Mouse (Mus musculus) heart, postnatal 25 days (tissue): ENCODE data around the gene Capzb. TPM values are rescaled to one million over a fixed set of nuclear protein-coding genes. Genes with fewer than 3 reads are reported as not detected.

ENCODE experiments used
- DNase-seq: peaks from one replicate; pipeline ENCODE4 v3.0.0; 2022; ENCODE audit warnings: low spot score
- intact Hi-C: fragments of 180-260 bp; cut with DNase I; formaldehyde crosslinking; loops from one replicate; pipeline ENCODE4 v1.15.1; 2025
- total RNA-seq, 2 experiments: library from RNA; stranded (reverse); gene quantifications; 2 replicates each; pipeline ENCODE4 v1.2.3; 2021

Gene Capzb
- total RNA-seq, 2 experiments from 2014 or later, result 415 to 449 TPM

DNA sequence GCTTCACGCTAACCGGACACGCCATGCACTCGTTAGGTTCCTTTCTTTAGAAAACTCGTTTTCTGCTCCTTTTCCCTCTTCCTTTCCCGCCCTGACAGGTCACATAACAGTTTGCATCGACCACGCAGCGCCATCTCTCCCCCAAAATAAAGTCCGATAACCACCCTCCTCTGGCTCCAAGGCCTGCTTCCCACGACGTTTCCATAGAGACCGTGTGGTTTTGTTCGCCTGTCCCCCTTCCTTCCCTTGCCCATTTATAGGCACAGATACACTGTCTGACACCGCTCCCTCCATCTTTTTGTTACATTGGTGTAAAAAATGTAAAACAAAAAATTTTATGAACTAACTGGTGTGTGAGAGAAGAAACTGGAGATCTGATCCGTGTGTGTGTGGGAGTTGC is 98.4 kb downstream of the Capzb start:
- intact Hi-C loops, result no loop called here
- no peak for DNase-seq

DNA sequence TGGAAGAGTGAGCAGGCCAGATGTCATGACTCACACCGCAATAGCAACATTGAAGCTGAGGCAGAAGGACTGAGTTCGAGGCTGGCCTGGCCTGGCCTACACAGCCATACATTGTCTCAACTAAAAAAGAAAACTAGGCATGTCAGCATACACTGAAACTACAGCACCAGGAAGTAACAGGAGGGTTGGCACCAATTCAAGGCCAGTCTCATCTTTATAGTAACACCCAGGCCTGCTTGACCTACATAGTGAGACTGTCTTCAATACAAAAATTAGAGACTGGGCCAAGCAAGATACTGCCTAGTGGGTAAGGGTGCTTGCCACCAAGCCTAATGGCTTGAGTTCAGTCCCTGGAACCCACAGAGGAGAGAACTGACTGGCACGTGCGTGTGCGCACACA is 99.3 kb downstream of the Capzb start:
- intact Hi-C loops, result no loop called here
- no peak for DNase-seq

DNA sequence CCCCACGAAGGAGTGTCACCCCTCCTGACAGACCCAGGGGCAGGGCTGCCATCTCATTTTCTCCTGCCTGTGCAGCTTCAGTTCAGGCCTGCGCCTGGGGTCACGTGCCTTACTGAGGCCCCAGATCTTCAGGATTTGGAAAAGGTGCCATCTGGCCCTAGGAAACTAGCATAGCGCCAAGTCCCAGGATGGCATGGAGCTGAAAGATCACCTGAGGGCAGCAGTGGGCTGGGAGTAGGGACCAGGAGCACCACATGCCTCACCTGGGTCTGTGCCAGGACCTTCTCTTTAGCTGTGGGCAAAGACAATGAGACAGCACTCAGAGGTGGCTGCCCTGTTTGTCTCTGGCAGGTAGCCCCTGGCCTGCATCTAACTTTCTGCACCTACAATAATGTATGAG is 104.9 kb downstream of the Capzb start:
- no peak for DNase-seq
- intact Hi-C loops, result no loop called here

- no peak for DNase-seq
- intact Hi-C loops, result no loop called here
Measured at GRCm38 (mm10) chr4:139298671-139299366, 106.1 kb downstream of the Capzb start.

DNA sequence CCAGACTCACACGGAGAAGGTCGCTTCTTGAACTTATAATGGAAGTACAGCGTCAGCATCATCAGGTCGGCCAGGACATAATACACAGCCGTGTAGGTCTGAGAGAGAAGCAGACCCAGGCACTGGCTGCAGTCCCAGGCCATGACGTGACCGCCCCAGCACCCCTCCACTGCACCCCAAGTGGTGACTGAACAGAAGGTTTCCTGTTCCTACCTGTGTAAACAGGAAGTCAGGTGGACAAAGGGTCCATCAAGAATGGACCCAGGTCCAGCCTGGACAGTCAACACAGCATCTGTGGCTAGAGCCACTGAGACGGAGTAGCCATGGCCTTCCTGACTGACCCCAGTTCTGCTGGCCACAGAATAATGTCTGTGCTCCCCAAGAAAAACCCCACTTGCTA is 109.1 kb downstream of the Capzb start:
- DNase-seq, result no peak
- intact Hi-C loops, result no loop called here

DNA sequence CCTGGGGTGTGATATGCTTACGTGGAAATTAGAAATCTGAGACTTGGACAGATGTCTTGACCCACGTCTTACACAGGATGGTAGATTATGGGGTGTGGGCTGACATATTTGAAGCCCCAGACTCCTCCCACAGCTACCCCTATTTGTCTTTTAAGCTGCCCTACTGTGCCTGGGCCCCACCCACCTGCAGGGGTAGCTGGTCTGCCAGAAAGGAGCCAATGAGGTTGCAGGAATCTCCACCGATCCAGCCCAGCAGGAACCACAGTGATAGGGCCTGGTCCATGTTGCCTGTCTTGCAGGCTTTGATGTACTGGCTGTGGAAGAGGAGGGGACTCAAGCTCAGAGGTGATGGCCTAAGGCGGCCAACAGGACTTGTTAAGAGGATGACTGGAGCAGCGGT is 109.5 kb downstream of the Capzb start:
- intact Hi-C loops, result no loop called here
- DNase-seq, result no peak

DNA sequence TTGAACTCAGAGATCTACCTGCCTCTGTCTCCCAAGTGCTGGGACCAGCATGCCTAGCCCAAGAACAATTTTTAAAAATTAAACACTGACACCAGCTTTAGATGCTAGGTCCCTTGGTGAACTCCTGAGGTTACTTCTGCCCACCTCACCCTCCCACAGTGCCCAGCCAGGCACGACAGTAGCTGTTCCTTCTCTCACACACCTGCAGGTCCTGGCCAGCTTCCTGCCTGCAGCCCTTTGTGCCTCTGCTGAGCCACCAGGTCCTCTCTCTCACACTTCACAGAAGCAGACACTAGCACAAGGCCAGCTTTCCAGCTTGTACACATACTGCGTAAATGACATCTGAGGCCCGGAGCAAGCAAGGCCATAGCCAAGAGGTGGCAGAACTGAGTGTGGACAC is 112.8 kb downstream of the Capzb start:
- intact Hi-C loops, result no loop called here
- no peak for DNase-seq

- no peak for DNase-seq
- intact Hi-C loops, result no loop called here
Measured at GRCm38 (mm10) chr4:139307916-139308315, 115.2 kb downstream of the Capzb start.

GRCm38 (mm10) chr4:139309651-139310050 is 117.0 kb downstream of the Capzb start:
- DNase-seq, result no peak
- intact Hi-C loops, result loop anchor here (5.0 kb wide), 1 partner anchor 43 kb away; the partner anchor contains the start of genes Emc1, Mrto4 and Ubr4

GRCm38 (mm10) chr4:139310171-139310898 is 117.6 kb downstream of the Capzb start, which contains the start of the genes Pqlc2 and Akr7a5:
TSS of gene Pqlc2 (minus strand) at chr4:139310708.
TSS of gene Akr7a5 (plus strand) at chr4:139310744.
- intact Hi-C loops, result loop anchor here (5.0 kb wide), 1 partner anchor 42 kb away; the partner anchor contains the start of genes Emc1, Mrto4 and Ubr4
- peak; percentile 94 for DNase-seq

- no peak for DNase-seq
- intact Hi-C loops, result loop anchor here (5.0 kb wide), 1 partner anchor 41 kb away; the partner anchor contains the start of genes Emc1, Mrto4 and Ubr4
Measured at GRCm38 (mm10) chr4:139310899-139311701, 118.4 kb downstream of the Capzb start.

DNA sequence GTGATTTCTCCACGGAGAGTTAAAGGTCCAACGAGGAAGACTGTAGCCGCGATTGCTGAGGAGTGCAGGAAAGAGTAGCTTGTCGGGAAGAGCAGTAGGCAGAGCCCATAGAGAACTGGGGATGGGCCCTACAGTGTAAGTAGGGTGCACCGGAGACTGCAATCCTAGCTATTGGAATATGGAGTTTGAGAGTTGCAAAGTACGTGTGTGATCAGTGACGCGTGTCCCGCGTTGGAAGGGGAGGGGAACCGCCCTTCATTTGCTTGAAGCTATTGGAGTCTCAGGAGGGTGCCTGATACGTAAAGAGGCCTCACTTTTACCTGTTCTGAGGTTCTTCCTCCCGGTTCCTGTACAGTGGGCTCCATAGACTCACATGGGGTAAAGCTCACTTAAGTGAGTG is 119.0 kb downstream of the Capzb start:
- intact Hi-C loops, result loop anchor here (5.0 kb wide), 1 partner anchor 41 kb away; the partner anchor contains the start of genes Emc1, Mrto4 and Ubr4
- DNase-seq, result no peak

GRCm38 (mm10) chr4:139312632-139313031 is 119.9 kb downstream of the Capzb start:
- no peak for DNase-seq
- intact Hi-C loops, result loop anchor here (5.0 kb wide), 1 partner anchor 40 kb away; the partner anchor contains the start of genes Emc1, Mrto4 and Ubr4

DNA sequence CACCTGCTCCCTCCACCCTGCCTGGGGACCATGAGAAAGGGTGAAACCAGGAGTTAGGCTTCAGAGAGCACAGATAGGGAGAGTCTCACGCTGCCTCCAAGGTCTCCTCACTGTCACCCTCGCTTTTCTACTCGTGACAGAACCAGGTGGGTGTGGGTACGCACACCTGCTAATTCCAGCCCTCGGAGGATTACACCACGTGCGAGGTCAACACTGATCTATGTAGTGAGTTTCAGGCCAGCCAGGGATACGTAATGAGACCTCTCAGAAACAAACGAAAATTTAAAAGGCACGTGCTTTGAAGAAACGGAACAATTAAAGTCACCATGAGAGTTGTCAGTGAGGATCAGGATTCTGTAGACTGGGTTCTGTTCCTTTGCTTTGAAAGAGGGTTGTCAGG is 125.8 kb downstream of the Capzb start:
- no peak for DNase-seq
- intact Hi-C loops, result no loop called here

DNA sequence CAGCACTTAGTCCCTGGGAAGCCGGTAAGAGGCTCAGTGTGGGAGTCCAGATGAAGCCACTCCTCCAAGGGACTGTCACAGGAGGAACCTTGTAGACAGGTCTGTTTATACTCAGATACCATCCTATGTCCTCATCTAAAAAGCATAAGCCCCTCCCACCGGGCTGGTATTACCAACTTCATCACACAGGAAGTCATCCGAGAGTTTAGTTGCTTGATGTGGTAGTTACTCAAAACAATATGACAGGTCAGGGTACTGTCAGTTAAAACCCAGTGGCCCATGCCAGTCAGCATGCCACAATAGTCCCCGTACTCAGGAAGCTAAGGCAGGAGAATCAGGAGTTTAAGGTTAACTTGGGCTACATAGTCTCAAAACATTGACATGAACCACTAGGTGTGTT is 127.0 kb downstream of the Capzb start:
- intact Hi-C loops, result no loop called here
- no peak for DNase-seq

- peak; percentile 17 for DNase-seq
- intact Hi-C loops, result loop anchor here (10.0 kb wide), 1 partner anchor 406 kb away; no protein-coding TSS in a partner anchor
Measured at GRCm38 (mm10) chr4:139330605-139331004, 137.9 kb downstream of the Capzb start.

GRCm38 (mm10) chr4:139334631-139335295 is 142.1 kb downstream of the Capzb start:
- intact Hi-C loops, result loop anchor here (10.0 kb wide), 1 partner anchor 410 kb away; no protein-coding TSS in a partner anchor

GRCm38 (mm10) chr4:139335507-139335906 is 142.8 kb downstream of the Capzb start:
- no peak for DNase-seq
- intact Hi-C loops, result loop anchor here (10.0 kb wide), 1 partner anchor 411 kb away; no protein-coding TSS in a partner anchor

More at GRCm38 (mm10) chr4:139334631-139335295, 142.1 kb downstream of the Capzb start:
- no peak for DNase-seq

GRCm38 (mm10) chr4:139336822-139337483 is 144.3 kb downstream of the Capzb start:
- intact Hi-C loops, result loop anchor here (1.0 to 10.0 kb wide), 2 partner anchors 251 to 412 kb away; no protein-coding TSS in a partner anchor
- peak; percentile 27 for DNase-seq
